Mouse (Mus musculus): ENCODE data around the gene Cog3. TPM values are rescaled to one million over a fixed set of nuclear protein-coding genes. Genes with fewer than 3 reads are reported as not detected.

Gene Cog3
- total RNA-seq, 4 experiments from 2014 or later = 24.7 to 26.2 (median 25.5) TPM

- no peak for DNase-seq (ENCODE audit: low spot score in 2 of 2)
Measured at GRCm38 (mm10) chr14:75697928-75698327, 56.4 kb downstream of the Cog3 start.

- no peak for DNase-seq (ENCODE audit: low spot score in 2 of 2)
Measured at GRCm38 (mm10) chr14:75696096-75696495, 58.2 kb downstream of the Cog3 start.

- DNase-seq (ENCODE audit: low spot score in 2 of 2) = no peak
Measured at GRCm38 (mm10) chr14:75690428-75690827, 63.9 kb downstream of the Cog3 start.

- no peak for DNase-seq (ENCODE audit: low spot score in 2 of 2)
Measured at GRCm38 (mm10) chr14:75676316-75676715, 78.0 kb downstream of the Cog3 start.

- DNase-seq (ENCODE audit: low spot score in 2 of 2) = no peak
Measured at GRCm38 (mm10) chr14:75669085-75669645, 85.2 kb downstream of the Cog3 start.

GRCm38 (mm10) chr14:75665430-75666180 is 88.7 kb downstream of the Cog3 start:
- DNase-seq (ENCODE audit: low spot score in 2 of 2) = no peak

- no peak for DNase-seq (ENCODE audit: low spot score in 2 of 2)
Measured at GRCm38 (mm10) chr14:75661548-75661947, 92.8 kb downstream of the Cog3 start.

GRCm38 (mm10) chr14:75660936-75661335 is 93.4 kb downstream of the Cog3 start:
- DNase-seq (ENCODE audit: low spot score in 2 of 2) = no peak

Other genes starting within 250 kb of the Cog3 start
- gene Spert, start 161.4 kb downstream of the Cog3 start, total RNA-seq (2022) = not detected
- not detected for gene Erich6b, start 112.3 kb downstream of the Cog3 start, total RNA-seq (2022)
- 10 to 100 TPM; 10.4 to 15.2 (median 13.0) TPM for gene Slc25a30, start 32.5 kb upstream of the Cog3 start, total RNA-seq (2022)
- gene Tpt1, start 90.6 kb upstream of the Cog3 start, total RNA-seq (2022) = 1,000 to 10,000 TPM in 2 of 4 experiments, 100 to 1,000 TPM in 2; 980 to 1,027 (median 1,005) TPM
- gene Kctd4, start 200.5 kb upstream of the Cog3 start, total RNA-seq (2022) = 10 to 100 TPM; 12.4 to 17.7 (median 13.7) TPM